Mouse (Mus musculus): ENCODE results near the gene Ms4a6d. TPM values are rescaled to one million over a fixed set of nuclear protein-coding genes. Genes with fewer than 3 reads are reported as not detected.

The Ms4a6d gene
- polyA plus RNA-seq, 1 experiment from 2014 or later: 0.35 TPM

DNA sequence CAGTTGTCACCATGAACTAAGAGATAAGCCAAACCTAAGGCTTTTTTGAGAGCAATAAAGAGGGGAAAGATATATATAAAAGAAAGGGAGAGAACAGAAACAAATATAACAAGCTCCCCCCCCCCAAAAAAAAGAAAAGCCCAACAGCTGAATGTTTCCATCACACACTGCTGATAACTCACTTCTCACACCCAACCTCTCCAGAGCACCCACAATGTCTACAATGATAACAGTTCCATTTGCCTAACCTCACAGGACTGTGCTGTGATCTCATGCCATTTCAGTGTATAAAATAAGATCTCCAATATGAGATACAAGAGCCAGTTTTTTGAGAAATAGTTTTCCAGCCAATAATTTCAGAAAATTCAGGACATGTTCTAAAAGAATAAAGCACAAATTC is 13.3 kb upstream of the Ms4a6d start:
- ChIA-PET POLR2A (no interaction called here), CTCF (no interaction called here)
- DNase-seq (ENCODE audit: low read depth, low spot score) (no peak), ATAC-seq (no peak)
- no peaks in the 10 kb centered on the region for H3K27me3 ChIP-seq
- TF ChIP-seq CTCF (IDR thresholded peaks at IDR 0.05): no peak
- in situ Hi-C loops (cut with MboI; ENCODE audit: low pct_unique_long_range_greater_than_20kb): no loop called here

DNA sequence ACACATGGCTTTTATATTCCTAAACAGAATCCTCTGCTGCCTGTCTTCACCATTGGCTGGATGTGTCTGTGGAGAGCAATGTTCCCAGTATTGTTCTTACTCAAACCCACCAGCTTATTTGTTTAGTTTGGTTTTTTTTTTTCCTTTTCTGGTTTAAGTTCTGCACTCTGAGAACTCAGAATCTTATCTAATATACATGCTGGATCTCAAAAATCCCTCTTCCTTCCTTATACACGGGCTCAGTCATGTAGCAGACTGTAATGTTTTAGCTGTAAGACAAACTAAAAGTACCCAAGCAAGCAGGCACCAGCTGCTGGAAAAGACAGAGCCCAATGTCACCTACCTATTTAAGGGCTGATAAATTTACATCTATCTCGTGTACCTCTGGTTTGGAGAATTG is 10.2 kb upstream of the Ms4a6d start:
- no peak for DNase-seq (ENCODE audit: low read depth, low spot score)
- ATAC-seq: no peak
- CTCF ChIA-PET: interaction anchor here (1.0 to 3.9 kb wide), 6 partner anchors 9 to 154 kb away, joined by 3 to 22 read pairs (median 6); partner anchors contain the start of genes Gif, Mrpl16 and Ms4a2
- TF ChIP-seq CTCF (IDR thresholded peaks at IDR 0.05): no peak
- POLR2A ChIA-PET: interaction anchor here (1.4 kb wide), 1 partner anchor 155 kb away, joined by 3 read pairs; the partner anchor contains the start of gene Mrpl16
- in situ Hi-C loops (cut with MboI; ENCODE audit: low pct_unique_long_range_greater_than_20kb): no loop called here
- no peaks in the 10 kb centered on the region for H3K27me3 ChIP-seq

DNA sequence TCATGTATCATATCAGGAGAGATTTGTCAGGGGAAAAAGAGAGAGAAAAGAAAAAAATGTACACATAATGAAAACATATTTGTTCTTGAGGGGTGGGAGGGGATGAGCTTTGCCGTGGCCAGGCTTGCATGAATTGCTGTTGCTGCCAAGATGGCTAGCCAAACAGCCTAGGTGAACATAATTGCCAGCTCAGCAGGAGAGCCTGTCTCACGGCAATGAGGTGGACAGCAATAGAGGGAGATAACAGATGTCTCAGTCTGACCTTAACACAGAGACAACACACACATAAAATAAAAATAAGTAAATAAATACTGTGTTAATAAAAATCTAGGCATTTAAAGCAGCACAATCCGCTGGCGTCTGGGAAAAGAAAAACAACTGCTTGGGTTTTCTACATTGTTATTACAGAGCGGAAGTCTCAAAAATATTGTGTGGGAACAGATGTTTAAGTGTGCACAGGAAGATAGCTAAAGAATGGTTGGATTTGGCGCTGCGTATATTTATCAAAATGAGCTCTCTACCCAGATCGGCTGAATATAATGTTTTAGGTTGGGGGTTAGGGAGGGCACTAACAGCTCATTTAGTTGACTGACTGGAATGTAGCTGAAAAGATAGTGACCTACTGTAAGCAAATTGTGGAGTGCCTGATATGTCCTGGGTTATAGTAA is 9.3 kb upstream of the Ms4a6d start:
- CTCF ChIA-PET: interaction anchor here (0.7 to 3.9 kb wide), 8 partner anchors 10 to 206 kb away, joined by 3 to 22 read pairs (median 4); partner anchors contain the start of genes Gif, Mrpl16, Ms4a2 and Stx3
- H3K27me3 ChIP-seq: no peaks in the 10 kb centered on the region
- POLR2A ChIA-PET: interaction anchor here (0.6 to 1.4 kb wide), 2 partner anchors 156 to 269 kb away, joined by 3 to 4 read pairs; partner anchors contain the start of gene Mrpl16
- in situ Hi-C loops (cut with MboI; ENCODE audit: low pct_unique_long_range_greater_than_20kb): no loop called here
- no peak for ATAC-seq
- no peak for DNase-seq (ENCODE audit: low read depth, low spot score)
- TF ChIP-seq CTCF (IDR thresholded peaks at IDR 0.05): no peak

- DNase-seq (ENCODE audit: low read depth, low spot score) (no peak), ATAC-seq (no peak)
- in situ Hi-C loops (cut with MboI; ENCODE audit: low pct_unique_long_range_greater_than_20kb): no loop called here
- CTCF ChIA-PET: interaction anchor here (0.7 to 3.9 kb wide), 7 partner anchors 14 to 156 kb away, joined by 3 to 22 read pairs (median 4); partner anchors contain the start of gene Mrpl16
- TF ChIP-seq CTCF (IDR thresholded peaks at IDR 0.05): no peak
- H3K27me3 ChIP-seq: no peaks in the 10 kb centered on the region
- POLR2A ChIA-PET: interaction anchor here (0.6 to 1.4 kb wide), 2 partner anchors 157 to 270 kb away, joined by 3 to 4 read pairs; partner anchors contain the start of gene Mrpl16
Observed at GRCm38 (mm10) chr19:11613084-11613483, 8.4 kb upstream of the Ms4a6d start.

DNA sequence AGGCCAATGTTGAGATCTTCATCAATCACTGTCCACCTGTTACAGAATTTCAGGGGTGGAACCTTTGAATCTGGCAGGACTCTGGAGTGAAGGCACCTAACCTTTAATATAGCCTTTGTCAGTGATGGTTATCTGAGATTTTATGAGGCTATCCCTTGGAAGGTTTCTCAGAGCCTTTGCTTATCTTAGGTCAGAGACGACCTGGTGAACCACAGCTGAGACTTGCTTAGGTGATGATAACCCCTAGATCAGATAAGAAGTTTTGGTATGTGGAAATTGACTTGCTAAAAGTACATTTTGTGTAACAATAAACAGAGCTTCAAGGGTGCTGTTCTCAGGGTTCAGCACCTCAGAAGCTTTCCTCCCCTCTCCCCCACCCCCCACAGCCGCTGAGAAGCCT is 7.6 kb upstream of the Ms4a6d start:
- ChIA-PET CTCF (interaction anchor here (0.7 to 3.9 kb wide), 4 partner anchors 19 to 156 kb away, joined by 3 to 20 read pairs (median 4); no protein-coding TSS in a partner anchor), POLR2A (no interaction called here)
- ATAC-seq (no peak), DNase-seq (ENCODE audit: low read depth, low spot score) (no peak)
- TF ChIP-seq CTCF (IDR thresholded peaks at IDR 0.05): no peak
- in situ Hi-C loops (cut with MboI; ENCODE audit: low pct_unique_long_range_greater_than_20kb): no loop called here
- H3K27me3 ChIP-seq: no peaks in the 10 kb centered on the region

- TF ChIP-seq CTCF (IDR thresholded peaks at IDR 0.05): peak; percentile 76
- H3K27me3 ChIP-seq: no peaks in the 10 kb centered on the region
- ChIA-PET CTCF (interaction anchor here (0.7 to 3.9 kb wide), 6 partner anchors 9 to 157 kb away, joined by 3 to 25 read pairs (median 4); partner anchors contain the start of gene Mrpl16), POLR2A (interaction anchor here (0.6 kb wide), 1 partner anchor 165 kb away, joined by 3 read pairs; no protein-coding TSS in a partner anchor)
- ATAC-seq: peak; percentile 95
- in situ Hi-C loops (cut with MboI; ENCODE audit: low pct_unique_long_range_greater_than_20kb): no loop called here
- no peak for DNase-seq (ENCODE audit: low read depth, low spot score)
Observed at GRCm38 (mm10) chr19:11611541-11611945, 6.9 kb upstream of the Ms4a6d start.

- peak; percentile 46 for ATAC-seq
- ChIA-PET CTCF (interaction anchor here (0.8 to 5.0 kb wide), 7 partner anchors 17 to 248 kb away, joined by 3 to 31 read pairs (median 3); no protein-coding TSS in a partner anchor), POLR2A (no interaction called here)
- no peaks in the 10 kb centered on the region for H3K27me3 ChIP-seq
- no peak for DNase-seq (ENCODE audit: low read depth, low spot score)
- TF ChIP-seq CTCF (IDR thresholded peaks at IDR 0.05): peak; percentile 83
- in situ Hi-C loops (cut with MboI; ENCODE audit: low pct_unique_long_range_greater_than_20kb): loop anchor here (5.0 to 10.0 kb wide), 2 partner anchors 159 to 407 kb away; no protein-coding TSS in a partner anchor
Observed at GRCm38 (mm10) chr19:11608172-11608571, 3.5 kb upstream of the Ms4a6d start.

DNA sequence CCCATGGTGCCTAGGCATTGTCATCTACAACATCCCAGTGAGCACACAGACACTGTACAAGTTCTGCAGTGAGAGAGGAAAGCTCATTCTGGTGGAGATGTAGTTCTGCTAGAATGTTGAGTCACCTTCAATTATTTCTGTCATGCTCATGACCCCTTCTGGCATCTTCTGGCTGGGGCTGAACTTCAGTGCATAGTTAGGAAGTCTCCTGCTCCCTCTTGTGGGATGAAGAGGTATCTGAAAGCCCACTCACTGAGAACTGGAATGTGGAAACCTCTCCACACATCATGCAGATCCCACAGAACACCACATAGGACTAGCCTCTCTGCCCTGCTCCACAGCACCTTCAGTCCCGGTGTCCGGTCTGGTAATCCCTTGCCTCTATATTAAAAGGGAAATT is 2.6 kb downstream of the Ms4a6d start:
- peak; percentile 97 for TF ChIP-seq CTCF (IDR thresholded peaks at IDR 0.05)
- no peak for DNase-seq (ENCODE audit: low read depth, low spot score)
- no peaks in the 10 kb centered on the region for H3K27me3 ChIP-seq
- POLR2A ChIA-PET: no interaction called here
- CTCF ChIA-PET: interaction anchor here (0.6 to 3.8 kb wide), 16 partner anchors 10 to 254 kb away, joined by 3 to 16 read pairs (median 4); no protein-coding TSS in a partner anchor
- in situ Hi-C loops (cut with MboI; ENCODE audit: low pct_unique_long_range_greater_than_20kb): loop anchor here (5.0 to 10.0 kb wide), 2 partner anchors 240 to 413 kb away; no protein-coding TSS in a partner anchor
- peak; percentile 92 for ATAC-seq

- TF ChIP-seq CTCF (IDR thresholded peaks at IDR 0.05): no peak
- no peaks in the 10 kb centered on the region for H3K27me3 ChIP-seq
- in situ Hi-C loops (cut with MboI; ENCODE audit: low pct_unique_long_range_greater_than_20kb): loop anchor here (5.0 to 10.0 kb wide), 2 partner anchors 239 to 413 kb away; no protein-coding TSS in a partner anchor
- no peak for DNase-seq (ENCODE audit: low read depth, low spot score)
- ATAC-seq: no peak
- POLR2A ChIA-PET: no interaction called here
- CTCF ChIA-PET: interaction anchor here (0.6 to 3.8 kb wide), 15 partner anchors 9 to 253 kb away, joined by 3 to 16 read pairs (median 4); no protein-coding TSS in a partner anchor
Observed at GRCm38 (mm10) chr19:11601349-11601748, 3.3 kb downstream of the Ms4a6d start.

GRCm38 (mm10) chr19:11589891-11590449 is 14.7 kb downstream of the Ms4a6d start:
- ChIA-PET CTCF (no interaction called here), POLR2A (no interaction called here)
- in situ Hi-C loops (cut with MboI; ENCODE audit: low pct_unique_long_range_greater_than_20kb): no loop called here
- no peak for TF ChIP-seq CTCF (IDR thresholded peaks at IDR 0.05)
- no peak for DNase-seq (ENCODE audit: low read depth, low spot score)
- H3K27me3 ChIP-seq: peaks cover 4% of the 10 kb centered on the region
- ATAC-seq: no peak
